Mouse (Mus musculus) megakaryocyte, embryonic 14.5 days (primary cell): ENCODE measurements around the gene Setd1a. TPM values are rescaled to one million over a fixed set of nuclear protein-coding genes. Genes with fewer than 3 reads are reported as not detected.
A peak's percentile ranks its signal among the peaks of the same experiment; 100 is the strongest.

Experiments
- H3K27me3 ChIP-seq: replicated peaks from 2 replicates; pipeline ENCODE3; 2012; ENCODE audit warnings: inconsistent platforms
- H3K36me3 ChIP-seq: replicated peaks from 2 replicates; pipeline ENCODE3; 2012; ENCODE audit warnings: low read length, inconsistent platforms, mixed read lengths
- H3K4me1 ChIP-seq: 2 replicates; pipeline ENCODE4 v1.6.1; 2012; ENCODE audit warnings: inconsistent platforms
- H3K4me3 ChIP-seq: replicated peaks from 2 replicates; pipeline ENCODE3; 2012; ENCODE audit warnings: moderate library complexity, mild to moderate bottlenecking, inconsistent platforms
- H3K9me3 ChIP-seq: 2 replicates; pipeline ENCODE4 v1.6.1; 2012; ENCODE audit warnings: inconsistent platforms
- FLI1 ChIP-seq: IDR thresholded peaks from 2 replicates; pipeline ENCODE4 v1.6.1; 2012; ENCODE audit warnings: low read length, inconsistent platforms, mixed read lengths
- GATA1 ChIP-seq: IDR thresholded peaks from 3 replicates; pipeline ENCODE4 v1.6.1; 2012; ENCODE audit warnings: mixed read lengths, low read length, inconsistent platforms, borderline replicate concordance
- polyA plus RNA-seq: library from polyadenylated mRNA; stranded (reverse); fragments of >175 nt; gene quantifications from 2 replicates; pipeline ENCODE4 v1.2.3, GENCODE M21; 2012; ENCODE audit warnings: low replicate concordance; ENCODE audit not compliant: insufficient read depth

Setd1a gene
- polyA plus RNA-seq, 1 experiment, result 32.9 TPM

GRCm38 (mm10) chr7:127798591-127798990 is 22.1 kb downstream of the Setd1a start:
- Histone ChIP-seq H3K4me1 (peaks cover 39% of the 10 kb centered on the region), H3K27me3 (no peaks in the 10 kb centered on the region), H3K4me3 (no peak overlapping the region), H3K36me3 (peaks cover 92% of the 10 kb centered on the region), H3K9me3 (no peaks in the 10 kb centered on the region)
- TF ChIP-seq GATA1, result no peak
- TF ChIP-seq FLI1, result no peak

GRCm38 (mm10) chr7:127799211-127799610 is 22.7 kb downstream of the Setd1a start:
- Histone ChIP-seq H3K27me3 (no peaks in the 10 kb centered on the region), H3K4me1 (peaks cover 42% of the 10 kb centered on the region), H3K4me3 (no peak overlapping the region), H3K9me3 (no peaks in the 10 kb centered on the region), H3K36me3 (peaks cover 93% of the 10 kb centered on the region)
- no peak for TF ChIP-seq GATA1
- TF ChIP-seq FLI1, result no peak

- TF ChIP-seq FLI1, result no peak
- TF ChIP-seq GATA1, result no peak
- H3K36me3 ChIP-seq, result peaks cover 92% of the 10 kb centered on the region
These were observed 23.3 kb downstream of the Setd1a start for GRCm38 (mm10) chr7:127799738-127800137.

GRCm38 (mm10) chr7:127800435-127801009 is 24.1 kb downstream of the Setd1a start, which contains the start of gene Hsd3b7:
TSS of gene Hsd3b7 (plus strand) at chr7:127800604.
- no peaks in the 10 kb centered on the region for H3K9me3 ChIP-seq
- TF ChIP-seq FLI1, result no peak
- no peak for TF ChIP-seq GATA1
- H3K27me3 ChIP-seq, result no peaks in the 10 kb centered on the region
- peaks cover 84% of the 10 kb centered on the region for H3K36me3 ChIP-seq
- peak within 1 kb of the TSS; percentile 94 for H3K4me3 ChIP-seq
- H3K4me1 ChIP-seq, result peaks cover 56% of the 10 kb centered on the region

More at GRCm38 (mm10) chr7:127799738-127800137, 23.3 kb downstream of the Setd1a start:
- H3K9me3 ChIP-seq, result no peaks in the 10 kb centered on the region
- no peaks in the 10 kb centered on the region for H3K27me3 ChIP-seq
- H3K4me1 ChIP-seq, result peaks cover 48% of the 10 kb centered on the region
- no peak overlapping the region for H3K4me3 ChIP-seq

- no peaks in the 10 kb centered on the region for H3K27me3 ChIP-seq
- no peak for TF ChIP-seq FLI1
- TF ChIP-seq GATA1, result no peak
- H3K4me3 ChIP-seq, result peak overlapping the region; percentile 94
- H3K36me3 ChIP-seq, result peaks cover 79% of the 10 kb centered on the region
- peaks cover 55% of the 10 kb centered on the region for H3K4me1 ChIP-seq
- no peaks in the 10 kb centered on the region for H3K9me3 ChIP-seq
These were observed 24.6 kb downstream of the Setd1a start for GRCm38 (mm10) chr7:127801010-127801621.

GRCm38 (mm10) chr7:127802313-127802712 is 25.8 kb downstream of the Setd1a start:
- H3K9me3 ChIP-seq, result no peaks in the 10 kb centered on the region
- peaks cover 67% of the 10 kb centered on the region for H3K36me3 ChIP-seq
- H3K27me3 ChIP-seq, result no peaks in the 10 kb centered on the region
- peak overlapping the region; percentile 9 for H3K4me3 ChIP-seq
- H3K4me1 ChIP-seq, result peaks cover 64% of the 10 kb centered on the region
- TF ChIP-seq FLI1, result no peak
- TF ChIP-seq GATA1, result no peak

GRCm38 (mm10) chr7:127808821-127809220 is 32.4 kb downstream of the Setd1a start:
- H3K4me3 ChIP-seq, result no peak overlapping the region
- no peak for TF ChIP-seq FLI1
- TF ChIP-seq GATA1, result no peak
- H3K4me1 ChIP-seq, result peaks cover 56% of the 10 kb centered on the region
- no peaks in the 10 kb centered on the region; the same call in 1 of the 2 replicates for H3K9me3 ChIP-seq
- H3K27me3 ChIP-seq, result no peaks in the 10 kb centered on the region
- peaks cover 7% of the 10 kb centered on the region for H3K36me3 ChIP-seq

GRCm38 (mm10) chr7:127809846-127810245 is 33.4 kb downstream of the Setd1a start:
- Histone ChIP-seq H3K4me1 (peaks cover 56% of the 10 kb centered on the region), H3K36me3 (no peaks in the 10 kb centered on the region), H3K9me3 (no peaks in the 10 kb centered on the region; the same call in 1 of the 2 replicates), H3K4me3 (no peak overlapping the region), H3K27me3 (no peaks in the 10 kb centered on the region)
- TF ChIP-seq FLI1, result no peak
- TF ChIP-seq GATA1, result no peak

- Histone ChIP-seq H3K4me3 (no peak overlapping the region), H3K9me3 (no peaks in the 10 kb centered on the region; the same call in 1 of the 2 replicates), H3K4me1 (peaks cover 56% of the 10 kb centered on the region), H3K36me3 (no peaks in the 10 kb centered on the region), H3K27me3 (peaks cover 4% of the 10 kb centered on the region)
- TF ChIP-seq GATA1 (no peak), FLI1 (no peak)
These were observed 34.2 kb downstream of the Setd1a start for GRCm38 (mm10) chr7:127810650-127811049.

GRCm38 (mm10) chr7:127811240-127811639 is 34.8 kb downstream of the Setd1a start:
- Histone ChIP-seq H3K27me3 (peaks cover 4% of the 10 kb centered on the region), H3K4me1 (peaks cover 60% of the 10 kb centered on the region), H3K36me3 (no peaks in the 10 kb centered on the region), H3K4me3 (no peak overlapping the region), H3K9me3 (no peaks in the 10 kb centered on the region; the same call in 1 of the 2 replicates)
- TF ChIP-seq FLI1 (no peak), GATA1 (no peak)

- H3K27me3 ChIP-seq, result peaks cover 4% of the 10 kb centered on the region
- peaks cover 55% of the 10 kb centered on the region for H3K4me1 ChIP-seq
- H3K4me3 ChIP-seq, result no peak overlapping the region
- H3K36me3 ChIP-seq, result no peaks in the 10 kb centered on the region
- H3K9me3 ChIP-seq, result no peaks in the 10 kb centered on the region; the same call in 1 of the 2 replicates
- no peak for TF ChIP-seq GATA1
These were observed 35.8 kb downstream of the Setd1a start for GRCm38 (mm10) chr7:127812292-127812691.
